Mouse (Mus musculus): Measurements from ENCODE around the gene Rras. TPM values are rescaled to one million over a fixed set of nuclear protein-coding genes. Genes with fewer than 3 reads are reported as not detected.

Rras gene
- polyA plus RNA-seq, 1 experiment: 55.1 TPM

GRCm38 (mm10) chr7:44978300-44978699, 39.5 kb upstream of the Rras start:
- Histone ChIP-seq H3K27me3 (ENCODE audit: control insufficient read depth, insufficient read depth, low read length) (no peaks in the 10 kb centered on the region), H3K4me1 (ENCODE audit: control insufficient read depth, insufficient read depth, insufficient read length) (no peaks in the 10 kb centered on the region), H3K4me3 (ENCODE audit: extremely low read depth, insufficient read depth, insufficient read length) (no peak overlapping the region), H3K27ac (ENCODE audit: insufficient read depth, low read length) (no peak overlapping the region), H3K36me3 (ENCODE audit: control insufficient read depth, insufficient read depth, low read length) (peaks cover 35% of the 10 kb centered on the region)
- DNase-seq (ENCODE audit: low read depth in 1 of 2, low spot score in 2 of 2): no peak
- 88% methylated on average over 3 of the region's 3 CpGs for WGBS
- TF ChIP-seq CTCF (IDR thresholded peaks at IDR 0.05; ENCODE audit: extremely low read depth, insufficient read depth, insufficient read length, insufficient replicate concordance): no peak
- TF ChIP-seq POLR2A (IDR thresholded peaks at IDR 0.05; ENCODE audit: low read depth, low read length): no peak

GRCm38 (mm10) chr7:44981539-44981938, 36.2 kb upstream of the Rras start:
- peaks cover 35% of the 10 kb centered on the region for H3K36me3 ChIP-seq (ENCODE audit: control insufficient read depth, insufficient read depth, low read length)
- 93% methylated on average over 8 of the region's 8 CpGs for WGBS
- TF ChIP-seq POLR2A (IDR thresholded peaks at IDR 0.05; ENCODE audit: low read depth, low read length) (no peak), CTCF (IDR thresholded peaks at IDR 0.05; ENCODE audit: extremely low read depth, insufficient read depth, insufficient read length, insufficient replicate concordance) (no peak)
- H3K27ac ChIP-seq (ENCODE audit: insufficient read depth, low read length): no peak overlapping the region
- H3K27me3 ChIP-seq (ENCODE audit: control insufficient read depth, insufficient read depth, low read length): no peaks in the 10 kb centered on the region
- H3K4me1 ChIP-seq (ENCODE audit: control insufficient read depth, insufficient read depth, insufficient read length): 0 out of 2 replicates have a peak, but pooled peaks cover 2% of the 10 kb centered on the region
- no peak overlapping the region for H3K4me3 ChIP-seq (ENCODE audit: extremely low read depth, insufficient read depth, insufficient read length)
- no peak for DNase-seq (ENCODE audit: low read depth in 1 of 2, low spot score in 2 of 2)

- Histone ChIP-seq H3K4me3 (ENCODE audit: extremely low read depth, insufficient read depth, insufficient read length) (no peak overlapping the region), H3K4me1 (ENCODE audit: control insufficient read depth, insufficient read depth, insufficient read length) (peaks cover 2% of the 10 kb centered on the region; the same call in 1 of the 2 replicates), H3K27ac (ENCODE audit: insufficient read depth, low read length) (no peak overlapping the region), H3K27me3 (ENCODE audit: control insufficient read depth, insufficient read depth, low read length) (no peaks in the 10 kb centered on the region), H3K36me3 (ENCODE audit: control insufficient read depth, insufficient read depth, low read length) (peaks cover 26% of the 10 kb centered on the region)
- 25% methylated on average over 6 of the region's 6 CpGs for WGBS
- peak in 1 of 2 experiments; percentile 83 for DNase-seq (ENCODE audit: low read depth in 1 of 2, low spot score in 2 of 2)
- TF ChIP-seq POLR2A (IDR thresholded peaks at IDR 0.05; ENCODE audit: low read depth, low read length) (no peak), CTCF (IDR thresholded peaks at IDR 0.05; ENCODE audit: extremely low read depth, insufficient read depth, insufficient read length, insufficient replicate concordance) (peak; percentile 98)
Observed at GRCm38 (mm10) chr7:44983085-44983484, 34.7 kb upstream of the Rras start.

- no peaks in the 10 kb centered on the region for H3K27me3 ChIP-seq (ENCODE audit: control insufficient read depth, insufficient read depth, low read length)
- H3K4me1 ChIP-seq (ENCODE audit: control insufficient read depth, insufficient read depth, insufficient read length): peaks cover 2% of the 10 kb centered on the region; the same call in 1 of the 2 replicates
- TF ChIP-seq POLR2A (IDR thresholded peaks at IDR 0.05; ENCODE audit: low read depth, low read length) (no peak), CTCF (IDR thresholded peaks at IDR 0.05; ENCODE audit: extremely low read depth, insufficient read depth, insufficient read length, insufficient replicate concordance) (no peak)
- H3K4me3 ChIP-seq (ENCODE audit: extremely low read depth, insufficient read depth, insufficient read length): no peak overlapping the region
- DNase-seq (ENCODE audit: low read depth in 1 of 2, low spot score in 2 of 2): no peak
- no peak overlapping the region for H3K27ac ChIP-seq (ENCODE audit: insufficient read depth, low read length)
- peaks cover 19% of the 10 kb centered on the region for H3K36me3 ChIP-seq (ENCODE audit: control insufficient read depth, insufficient read depth, low read length)
- WGBS: 89% methylated on average over 7 of the region's 7 CpGs
Observed at GRCm38 (mm10) chr7:44983944-44984832, 33.6 kb upstream of the Rras start.

- no peak for TF ChIP-seq CTCF (IDR thresholded peaks at IDR 0.05; ENCODE audit: extremely low read depth, insufficient read depth, insufficient read length, insufficient replicate concordance)
- TF ChIP-seq POLR2A (IDR thresholded peaks at IDR 0.05; ENCODE audit: low read depth, low read length): no peak
- Histone ChIP-seq H3K4me1 (ENCODE audit: control insufficient read depth, insufficient read depth, insufficient read length) (peaks cover 2% of the 10 kb centered on the region; the same call in 1 of the 2 replicates), H3K27ac (ENCODE audit: insufficient read depth, low read length) (no peak overlapping the region), H3K36me3 (ENCODE audit: control insufficient read depth, insufficient read depth, low read length) (peaks cover 17% of the 10 kb centered on the region), H3K4me3 (ENCODE audit: extremely low read depth, insufficient read depth, insufficient read length) (no peak overlapping the region), H3K27me3 (ENCODE audit: control insufficient read depth, insufficient read depth, low read length) (no peaks in the 10 kb centered on the region)
- WGBS: 58% methylated on average over 3 of the region's 3 CpGs
- no peak for DNase-seq (ENCODE audit: low read depth in 1 of 2, low spot score in 2 of 2)
Observed at GRCm38 (mm10) chr7:44984833-44985164, 33.0 kb upstream of the Rras start.

- peak; percentile 17 to 48 for DNase-seq (ENCODE audit: low read depth in 1 of 2, low spot score in 2 of 2)
- peak overlapping the region; percentile 83 for H3K27ac ChIP-seq (ENCODE audit: insufficient read depth, low read length)
- peaks cover 2% of the 10 kb centered on the region; the same call in 1 of the 2 replicates for H3K4me1 ChIP-seq (ENCODE audit: control insufficient read depth, insufficient read depth, insufficient read length)
- TF ChIP-seq POLR2A (IDR thresholded peaks at IDR 0.05; ENCODE audit: low read depth, low read length) (no peak), CTCF (IDR thresholded peaks at IDR 0.05; ENCODE audit: extremely low read depth, insufficient read depth, insufficient read length, insufficient replicate concordance) (0 out of 2 replicates have a peak, but pooled peaks have one; percentile 5)
- no peaks in the 10 kb centered on the region for H3K27me3 ChIP-seq (ENCODE audit: control insufficient read depth, insufficient read depth, low read length)
- peaks cover 13% of the 10 kb centered on the region for H3K36me3 ChIP-seq (ENCODE audit: control insufficient read depth, insufficient read depth, low read length)
- H3K4me3 ChIP-seq (ENCODE audit: extremely low read depth, insufficient read depth, insufficient read length): peak overlapping the region; percentile 69
- 1% methylated on average over 45 of the region's 45 CpGs for WGBS
Observed at GRCm38 (mm10) chr7:44985595-44986191, 32.1 kb upstream of the Rras start.
